Mouse (Mus musculus) ovary, postnatal 36 days (tissue): ENCODE measurements around the gene Ttc28.
A peak's percentile ranks its signal among the peaks of the same experiment; 100 is the strongest.
"Not testable (repeated sequence)": the region's sequence is repeated elsewhere in the genome, so short reads cannot be mapped to it uniquely, and the experiment has no call there.

Experiments used
- DNase-seq: peaks from one replicate; pipeline ENCODE4 v3.0.0; 2022; ENCODE audit warnings: low spot score, mixed read lengths

The Ttc28 gene

GRCm38 (mm10) chr5:110879584-110880374 is at the start of gene Ttc28:
Ttc28 (plus strand) TSS chr5:110879803.
- peak; percentile 91 for DNase-seq

DNA sequence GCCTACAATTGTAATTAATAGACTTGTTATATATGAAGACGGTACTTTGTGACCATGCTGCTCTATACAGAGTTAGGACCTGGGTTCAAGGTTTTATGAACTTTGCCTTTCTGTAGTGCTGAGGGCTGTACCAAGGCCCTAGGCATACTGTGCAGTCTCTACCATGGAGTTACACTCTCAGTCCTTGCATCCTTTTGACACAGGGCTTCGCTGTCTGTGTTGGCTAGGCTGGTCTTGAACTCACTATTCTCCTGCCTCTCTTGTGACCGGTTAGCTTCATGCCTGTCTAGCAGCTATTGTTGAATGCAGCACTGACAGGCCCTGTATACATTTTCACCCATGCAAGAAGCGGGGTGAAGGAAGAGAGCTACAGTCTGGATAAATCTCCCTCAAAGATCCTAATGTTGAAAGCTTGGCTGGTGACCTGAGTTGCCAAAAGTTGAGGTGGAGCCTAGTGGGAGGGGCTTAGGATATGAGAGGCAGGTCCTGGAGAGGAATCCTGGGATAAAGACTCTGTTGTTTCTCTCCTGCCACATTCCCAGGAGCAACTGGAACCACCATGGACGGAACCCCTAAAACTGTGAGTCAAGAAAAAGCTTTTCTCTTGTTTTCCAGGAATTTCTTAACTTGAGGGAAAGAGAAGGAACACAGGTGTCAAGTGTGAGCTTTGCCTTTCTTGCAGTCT is 48.4 kb upstream of the Ttc28 start:
- no peak for DNase-seq

GRCm38 (mm10) chr5:110835959-110836358 is 43.6 kb upstream of the Ttc28 start:
- DNase-seq: peak; percentile 52

DNA sequence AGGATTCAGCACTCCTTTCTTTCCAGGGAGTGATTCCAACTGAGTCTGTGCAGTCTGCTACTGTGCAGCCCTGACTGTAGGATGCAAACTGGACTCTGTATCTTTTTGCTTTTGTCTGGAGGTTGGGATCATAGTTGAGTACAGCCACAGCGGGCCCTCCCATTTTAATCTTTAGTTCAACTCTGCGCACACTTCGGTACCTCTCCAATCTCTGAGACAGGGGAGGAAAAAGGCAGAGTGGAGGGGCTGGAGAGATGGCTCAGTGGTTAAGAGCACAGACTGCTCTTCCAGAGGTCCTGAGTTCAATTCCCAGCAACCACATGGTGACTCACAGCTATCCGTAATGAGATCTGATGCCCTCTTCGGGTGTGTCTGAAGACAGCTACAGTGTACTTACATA is 41.6 kb upstream of the Ttc28 start:
- DNase-seq: not testable (repeated sequence)

GRCm38 (mm10) chr5:110839038-110839677 is 40.4 kb upstream of the Ttc28 start:
- no peak for DNase-seq

DNA sequence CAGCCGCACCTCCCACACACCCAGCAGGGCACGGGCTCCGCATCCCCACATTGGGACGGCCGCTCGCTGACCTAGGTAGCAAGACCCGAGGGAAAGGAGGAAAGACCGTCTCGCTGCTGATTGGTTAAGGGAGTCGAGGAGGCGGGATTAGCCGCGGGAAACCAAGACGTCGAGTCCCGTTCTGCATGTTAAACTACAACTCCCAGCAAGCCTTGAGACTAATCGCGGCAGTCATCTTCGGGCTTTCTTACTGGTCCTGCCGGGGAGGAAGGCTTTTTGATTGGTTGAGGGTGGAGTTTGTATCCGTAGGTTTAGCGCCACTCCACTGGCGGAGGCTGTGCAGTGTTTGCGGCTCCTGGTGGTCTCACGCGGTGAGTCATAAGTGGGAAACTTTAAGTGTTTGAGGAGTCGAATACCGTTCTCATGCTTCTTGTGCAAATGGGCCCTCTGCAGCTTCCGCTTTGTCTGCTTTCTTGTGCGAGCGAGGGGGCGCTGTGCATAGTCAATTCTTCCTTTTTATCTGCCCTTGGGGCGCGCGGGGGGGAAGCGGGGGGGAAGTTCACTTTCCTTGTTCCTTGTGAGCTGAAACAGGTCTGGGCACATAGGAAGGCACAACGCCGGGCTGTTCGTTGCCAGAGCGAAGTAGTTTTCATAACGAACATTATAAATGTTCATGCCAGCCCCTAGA is 39.8 kb upstream of the Ttc28 start, which contains the start of the genes Hscb and Chek2:
Hscb (minus strand) TSS at position 100 of the 688 bp plus-strand sequence.
Chek2 (plus strand) TSS at position 302 of the 688 bp plus-strand sequence.
- DNase-seq: peak; percentile 95

DNA sequence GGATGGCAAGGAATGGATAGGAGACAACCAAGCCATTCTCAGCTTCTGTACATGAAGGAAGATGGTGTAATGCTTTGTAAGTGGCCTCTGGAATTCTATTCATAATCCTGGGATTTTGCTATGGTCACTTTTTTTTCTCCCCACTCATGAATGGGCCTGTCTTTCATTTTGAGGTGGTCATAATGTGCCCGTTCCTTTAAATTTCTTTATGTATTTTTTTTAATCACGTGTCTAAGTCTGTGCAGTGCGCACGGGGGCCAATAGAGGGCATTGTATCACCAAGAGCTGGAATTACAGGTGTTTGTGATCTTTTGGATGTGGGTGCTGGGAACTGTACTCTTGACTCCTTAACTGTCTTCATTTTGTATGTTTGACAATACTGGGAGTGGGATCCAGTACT is 39.1 kb upstream of the Ttc28 start:
- peak; percentile 29 for DNase-seq

- DNase-seq: no peak
These were observed 38.3 kb upstream of the Ttc28 start for GRCm38 (mm10) chr5:110841046-110841862.

DNA sequence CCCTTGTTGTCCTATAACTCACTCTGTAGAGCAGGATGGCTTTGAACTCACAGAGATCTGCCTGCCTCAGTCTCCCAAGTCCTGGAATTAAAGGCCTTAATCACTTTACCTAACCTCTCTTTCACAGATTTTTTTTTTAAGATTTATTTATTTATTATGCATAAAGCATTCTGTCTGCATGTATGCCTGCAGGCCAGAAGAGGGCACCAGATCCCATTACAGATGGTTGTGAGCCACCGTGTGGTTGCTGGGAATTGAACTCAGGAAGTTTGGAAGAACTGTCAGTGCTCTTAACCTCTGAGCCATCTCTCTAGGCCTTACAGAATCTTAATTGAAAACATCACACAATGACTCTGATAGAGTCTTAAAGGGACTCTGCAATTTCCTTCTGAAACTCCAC is 26.6 kb upstream of the Ttc28 start:
- DNase-seq: no peak

GRCm38 (mm10) chr5:110857091-110857490 is 22.5 kb upstream of the Ttc28 start:
- no peak for DNase-seq

DNA sequence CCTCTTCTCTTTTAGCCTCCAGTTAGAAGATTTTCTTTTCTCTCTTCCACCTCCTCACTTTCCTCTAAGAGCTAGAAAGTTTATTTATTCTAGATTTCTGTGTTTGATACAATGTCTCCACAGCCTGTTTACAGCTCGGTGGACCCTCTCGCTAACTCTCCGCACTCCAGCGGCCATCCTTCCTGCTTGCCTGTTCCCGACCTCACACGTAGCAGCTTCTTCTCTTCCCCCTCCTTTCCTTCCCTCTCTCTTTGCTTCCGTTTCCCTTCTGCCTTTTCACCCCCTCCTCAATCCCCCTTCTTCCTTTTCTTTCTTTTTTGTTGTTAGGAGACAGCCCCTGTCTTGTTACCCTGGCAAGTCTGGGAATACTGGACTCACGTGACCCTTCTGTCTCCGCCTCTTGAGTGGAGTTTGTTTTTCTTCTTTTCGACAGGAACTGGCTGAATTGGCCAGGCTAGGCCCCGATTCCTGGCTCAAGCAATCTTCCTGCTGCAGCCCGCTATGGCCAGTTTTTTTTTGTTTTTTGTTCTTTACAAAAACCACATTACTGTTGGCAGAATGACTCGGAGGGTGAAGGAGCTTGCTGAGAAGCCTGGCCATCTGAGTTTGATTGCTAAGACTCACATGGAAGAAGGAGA is 20.5 kb upstream of the Ttc28 start:
- DNase-seq: peak; percentile 54

DNA sequence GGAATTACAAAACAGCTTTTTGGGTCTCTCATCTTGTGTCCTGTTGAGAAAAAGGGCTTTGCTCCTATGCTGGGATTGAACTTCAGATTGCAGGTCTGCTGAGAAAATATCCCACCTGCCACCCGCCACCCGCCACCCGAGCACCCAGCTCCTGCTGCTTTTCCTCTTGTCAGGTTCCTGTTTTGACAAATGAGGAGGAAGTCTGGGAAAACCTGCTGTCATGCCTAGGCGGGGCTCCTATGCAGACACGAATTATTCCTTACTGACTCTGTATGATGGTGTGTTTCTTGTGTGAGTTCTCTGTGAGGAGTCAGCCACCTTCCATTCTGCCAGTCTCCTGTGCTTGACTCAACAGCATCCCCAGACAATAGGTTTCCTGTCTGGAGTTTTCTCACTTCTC is 19.2 kb upstream of the Ttc28 start:
- DNase-seq: no peak

DNA sequence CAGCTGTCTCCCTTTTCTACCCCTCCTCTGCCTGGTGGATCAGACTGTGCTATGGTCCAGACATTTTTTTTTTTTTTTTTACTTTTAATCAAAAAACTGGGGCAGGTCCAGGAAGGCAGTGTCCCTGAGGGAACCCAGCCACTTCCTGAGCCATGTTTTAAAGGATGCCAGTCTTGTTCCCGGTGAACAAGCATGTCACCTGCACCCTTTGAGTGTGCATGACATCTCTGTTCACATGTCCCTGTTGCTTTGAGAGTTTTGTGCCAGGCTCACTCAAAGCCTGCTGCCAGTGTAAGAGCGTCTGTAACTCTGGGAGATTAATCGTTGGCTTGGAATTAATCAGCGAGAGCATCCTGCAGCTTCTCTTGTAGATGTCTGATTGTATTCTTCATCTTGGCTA is 11.1 kb upstream of the Ttc28 start:
- DNase-seq: no peak

GRCm38 (mm10) chr5:110869242-110869669 is 10.3 kb upstream of the Ttc28 start:
- DNase-seq: no peak

- DNase-seq: no peak
These were observed 6.4 kb upstream of the Ttc28 start for GRCm38 (mm10) chr5:110873160-110873559.

GRCm38 (mm10) chr5:110874711-110875110 is 4.9 kb upstream of the Ttc28 start:
- peak; percentile 27 for DNase-seq

- DNase-seq: peak; percentile 16
These were observed 4.3 kb upstream of the Ttc28 start for GRCm38 (mm10) chr5:110875286-110875685.

GRCm38 (mm10) chr5:110877666-110878505 is 1.7 kb upstream of the Ttc28 start:
- DNase-seq: no peak

GRCm38 (mm10) chr5:110878526-110878925 is 1.1 kb upstream of the Ttc28 start:
- not testable (repeated sequence) for DNase-seq

DNA sequence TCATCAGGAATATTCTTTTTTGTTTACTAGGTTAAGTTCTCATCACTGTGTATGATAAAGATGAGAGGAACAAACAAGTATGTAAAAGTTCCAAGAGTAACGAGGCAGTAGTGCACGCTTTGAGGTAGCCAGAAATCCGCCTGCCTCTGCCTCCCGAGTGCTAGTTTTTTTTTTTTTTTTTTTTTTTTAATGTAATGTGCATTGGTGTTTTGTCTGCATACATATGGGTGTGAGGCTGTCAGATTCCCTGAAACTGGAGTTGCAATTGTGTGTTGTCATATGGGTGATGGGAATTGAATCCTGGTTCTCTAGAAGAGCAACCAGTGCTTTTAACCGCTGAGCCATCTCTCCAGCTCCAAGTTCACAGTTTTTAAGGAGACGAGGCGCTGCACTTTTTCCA is 561 bp upstream of the Ttc28 start:
- no peak for DNase-seq
